Mouse (Mus musculus): ENCODE data around the gene Farsb.

The Farsb gene

GRCm38 (mm10) chr1:78483430-78483829 is 5.3 kb downstream of the Farsb start:
- no peak for DNase-seq

- no peak for DNase-seq
These were observed 16.3 kb downstream of the Farsb start for GRCm38 (mm10) chr1:78472441-78472840.

GRCm38 (mm10) chr1:78454659-78455058 is 34.0 kb downstream of the Farsb start:
- peak; percentile 30 to 60 for DNase-seq

GRCm38 (mm10) chr1:78453886-78454285 is 34.8 kb downstream of the Farsb start:
- no peak for DNase-seq

- DNase-seq, result no peak
These were observed 36.2 kb downstream of the Farsb start for GRCm38 (mm10) chr1:78452544-78452943.

- DNase-seq, result no peak
These were observed 37.4 kb downstream of the Farsb start for GRCm38 (mm10) chr1:78451070-78451854.

- no peak for DNase-seq
These were observed 40.6 kb downstream of the Farsb start for GRCm38 (mm10) chr1:78448091-78448490.

GRCm38 (mm10) chr1:78446742-78447141 is 42.0 kb downstream of the Farsb start:
- no peak for DNase-seq

- DNase-seq, result no peak
These were observed 42.5 kb downstream of the Farsb start for GRCm38 (mm10) chr1:78446232-78446631.

GRCm38 (mm10) chr1:78443056-78443455 is 45.6 kb downstream of the Farsb start:
- no peak for DNase-seq

GRCm38 (mm10) chr1:78440716-78441115 is 48.0 kb downstream of the Farsb start:
- no peak for DNase-seq

GRCm38 (mm10) chr1:78437150-78437549 is 51.5 kb downstream of the Farsb start:
- no peak for DNase-seq

- no peak for DNase-seq
These were observed 52.3 kb downstream of the Farsb start for GRCm38 (mm10) chr1:78436445-78436844.

GRCm38 (mm10) chr1:78435967-78436366 is 52.7 kb downstream of the Farsb start:
- no peak for DNase-seq

- DNase-seq, result no peak
These were observed 55.2 kb downstream of the Farsb start for GRCm38 (mm10) chr1:78433472-78433871.

GRCm38 (mm10) chr1:78428851-78429250 is 59.8 kb downstream of the Farsb start:
- DNase-seq, result no peak

- no peak for DNase-seq
These were observed 61.9 kb downstream of the Farsb start for GRCm38 (mm10) chr1:78426841-78427240.

- DNase-seq, result no peak
These were observed 62.6 kb downstream of the Farsb start for GRCm38 (mm10) chr1:78425793-78426700.

GRCm38 (mm10) chr1:78425309-78425708 is 63.4 kb downstream of the Farsb start:
- DNase-seq, result no peak

- no peak for DNase-seq
These were observed 63.8 kb downstream of the Farsb start for GRCm38 (mm10) chr1:78424848-78425247.

- no peak for DNase-seq
These were observed 66.1 kb downstream of the Farsb start for GRCm38 (mm10) chr1:78422576-78422975.

- no peak for DNase-seq
These were observed 66.9 kb downstream of the Farsb start for GRCm38 (mm10) chr1:78421749-78422148.

GRCm38 (mm10) chr1:78420271-78420670 is 68.4 kb downstream of the Farsb start:
- no peak for DNase-seq

- peak; percentile 87 to 93 for DNase-seq
These were observed 69.1 kb downstream of the Farsb start for GRCm38 (mm10) chr1:78419593-78419992.
